Mouse (Mus musculus) spleen, postnatal 36 days (tissue): ENCODE data around the gene Ltb.

Experiments
- DNase-seq, 2 experiments: peaks; one replicate each; pipeline ENCODE4 v3.0.0; 2022; ENCODE audit warnings: low spot score in 2 of 2, mixed read lengths in 1 of 2

Gene Ltb

GRCm38 (mm10) chr17:35193881-35194843 is at the start of gene Ltb:
Ltb (plus strand) TSS chr17:35194439.
- DNase-seq, result peak; percentile 93 to 94

GRCm38 (mm10) chr17:35146139-35146538 is 48.1 kb upstream of the Ltb start:
- no peak for DNase-seq

- DNase-seq, result no peak
These were observed 46.9 kb upstream of the Ltb start for GRCm38 (mm10) chr17:35147348-35147747.

- DNase-seq, result no peak
These were observed 46.2 kb upstream of the Ltb start for GRCm38 (mm10) chr17:35147922-35148639.

GRCm38 (mm10) chr17:35152121-35152520 is 42.1 kb upstream of the Ltb start:
- DNase-seq, result no peak

GRCm38 (mm10) chr17:35153077-35153476 is 41.2 kb upstream of the Ltb start:
- DNase-seq, result no peak

- DNase-seq, result no peak
These were observed 40.3 kb upstream of the Ltb start for GRCm38 (mm10) chr17:35153931-35154330.

GRCm38 (mm10) chr17:35154616-35155015 is 39.6 kb upstream of the Ltb start:
- DNase-seq, result no peak

GRCm38 (mm10) chr17:35155451-35155850 is 38.8 kb upstream of the Ltb start:
- DNase-seq, result no peak

GRCm38 (mm10) chr17:35156461-35157200 is 37.6 kb upstream of the Ltb start:
- DNase-seq, result no peak

GRCm38 (mm10) chr17:35157254-35157653 is 37.0 kb upstream of the Ltb start:
- no peak for DNase-seq

- no peak for DNase-seq
These were observed 36.5 kb upstream of the Ltb start for GRCm38 (mm10) chr17:35157661-35158175.

- no peak for DNase-seq
These were observed 35.2 kb upstream of the Ltb start for GRCm38 (mm10) chr17:35158850-35159593.

GRCm38 (mm10) chr17:35159638-35160037 is 34.6 kb upstream of the Ltb start:
- DNase-seq, result no peak

GRCm38 (mm10) chr17:35161421-35161820 is 32.8 kb upstream of the Ltb start:
- no peak for DNase-seq

- DNase-seq, result no peak
These were observed 32.1 kb upstream of the Ltb start for GRCm38 (mm10) chr17:35162121-35162520.

- no peak for DNase-seq
These were observed 31.5 kb upstream of the Ltb start for GRCm38 (mm10) chr17:35162730-35163129.

- DNase-seq, result no peak
These were observed 30.7 kb upstream of the Ltb start for GRCm38 (mm10) chr17:35163326-35164081.

- DNase-seq, result no peak
These were observed 30.0 kb upstream of the Ltb start for GRCm38 (mm10) chr17:35164218-35164567.
